Mouse (Mus musculus) erythroblast, adult 5-6 weeks (primary cell): ENCODE results near the gene Ndufs2. TPM values are rescaled to one million over a fixed set of nuclear protein-coding genes. Genes with fewer than 3 reads are reported as not detected.
"Not testable (repeated sequence)": the region's sequence is repeated elsewhere in the genome, so short reads cannot be mapped to it uniquely, and the experiment has no call there.

Experiments
- ATAC-seq: replicated peaks from 2 replicates; pipeline ENCODE4 v1.8.0; 2016; ENCODE audit warnings: moderate number of reproducible peaks, mild to moderate bottlenecking, moderate TSS enrichment, inconsistent platforms; ENCODE audit not compliant: poor library complexity, low FRiP score, severe bottlenecking
- total RNA-seq, 2 experiments: library from RNA; stranded (forward) in 1 of 2; stranded (reverse) in 1 of 2; fragments of 150-400 nt in 1 of 2; fragments of 200-764, 138-1000 nt in 1 of 2; gene quantifications; 2 replicates each; pipeline versions ENCODE4 v1.2.3 to v1.2.4; 2015 to 2017; ENCODE audit warnings: low replicate concordance in 2 of 2

The Ndufs2 gene
- total RNA-seq, 2 experiments from 2014 or later: 62.1 to 78.4 TPM

DNA sequence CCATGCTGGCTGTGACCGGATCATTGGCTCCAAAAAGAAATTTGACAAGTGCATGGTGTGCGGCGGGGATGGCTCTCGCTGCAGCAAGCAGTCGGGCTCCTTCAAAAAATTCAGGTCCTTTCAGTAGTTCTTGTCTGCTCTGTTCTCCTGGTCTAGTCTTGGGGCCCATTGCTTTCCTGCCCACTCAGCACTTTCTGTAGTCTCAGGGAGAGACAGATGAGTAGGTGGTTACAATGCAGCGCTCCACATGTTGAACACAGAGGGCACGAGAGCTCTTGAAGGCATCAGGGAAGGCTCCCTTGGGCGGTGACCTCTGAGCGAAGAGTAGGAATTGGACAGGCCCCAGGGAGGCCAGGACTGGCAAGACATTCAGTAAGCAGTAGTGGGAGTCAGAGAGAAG, 6.6 kb upstream of the Ndufs2 start:
- ATAC-seq: no peak

DNA sequence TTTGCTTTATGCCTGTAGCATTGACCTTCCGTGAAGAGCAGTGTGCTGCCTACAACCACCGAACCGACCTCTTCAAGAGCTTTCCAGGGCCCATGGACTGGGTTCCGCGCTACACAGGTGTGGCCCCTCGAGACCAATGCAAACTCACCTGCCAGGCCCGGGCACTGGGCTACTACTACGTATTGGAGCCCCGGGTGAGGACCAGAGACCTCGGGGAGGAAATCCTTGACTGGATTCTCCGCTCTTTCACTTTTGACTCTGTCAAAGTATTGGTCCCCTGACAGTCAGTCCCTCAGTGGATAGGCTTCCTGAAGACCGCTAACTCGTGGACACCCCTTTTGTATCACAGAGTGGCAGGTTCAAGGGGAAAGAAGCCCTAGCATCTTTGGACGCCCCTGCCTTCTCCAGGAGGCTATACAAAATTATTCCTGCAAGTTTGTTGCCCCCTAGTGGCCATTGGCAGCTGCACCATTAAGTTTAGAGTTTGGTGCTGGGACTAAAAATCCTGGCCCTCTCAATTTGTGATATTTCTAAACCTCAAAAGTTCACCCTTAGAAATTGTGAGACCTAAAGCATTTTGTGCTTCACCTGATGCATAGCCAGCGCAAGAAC, 5.9 kb upstream of the Ndufs2 start:
- ATAC-seq: peak; percentile 70

DNA sequence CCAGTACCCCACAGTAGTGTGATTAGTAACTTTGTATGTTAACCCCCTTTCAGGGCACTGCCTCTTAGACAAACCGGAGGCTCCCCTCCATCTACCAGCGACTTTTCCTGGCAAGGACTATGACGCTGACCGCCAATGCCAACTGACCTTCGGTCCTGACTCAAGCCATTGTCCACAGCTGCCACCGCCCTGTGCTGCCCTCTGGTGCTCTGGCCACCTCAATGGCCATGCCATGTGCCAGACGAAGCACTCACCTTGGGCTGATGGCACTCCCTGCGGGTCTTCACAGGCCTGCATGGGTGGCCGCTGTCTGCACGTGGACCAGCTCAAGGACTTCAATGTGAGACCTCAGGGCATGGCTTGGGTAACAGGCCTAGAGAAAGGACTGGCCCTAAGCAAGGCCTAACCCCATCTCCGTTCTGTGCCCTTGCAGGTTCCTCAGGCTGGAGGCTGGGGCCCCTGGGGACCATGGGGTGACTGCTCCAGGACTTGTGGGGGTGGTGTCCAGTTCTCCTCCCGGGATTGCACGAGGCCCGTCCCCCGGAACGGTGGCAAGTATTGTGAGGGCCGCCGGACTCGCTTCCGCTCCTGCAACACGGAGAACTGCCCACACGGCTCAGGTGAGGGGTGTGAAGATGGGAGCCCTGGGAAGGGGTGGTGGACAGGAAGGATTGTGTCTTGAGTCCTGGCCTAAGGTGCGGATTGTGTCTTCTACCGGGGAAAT, 5.1 kb upstream of the Ndufs2 start:
- no peak for ATAC-seq

DNA sequence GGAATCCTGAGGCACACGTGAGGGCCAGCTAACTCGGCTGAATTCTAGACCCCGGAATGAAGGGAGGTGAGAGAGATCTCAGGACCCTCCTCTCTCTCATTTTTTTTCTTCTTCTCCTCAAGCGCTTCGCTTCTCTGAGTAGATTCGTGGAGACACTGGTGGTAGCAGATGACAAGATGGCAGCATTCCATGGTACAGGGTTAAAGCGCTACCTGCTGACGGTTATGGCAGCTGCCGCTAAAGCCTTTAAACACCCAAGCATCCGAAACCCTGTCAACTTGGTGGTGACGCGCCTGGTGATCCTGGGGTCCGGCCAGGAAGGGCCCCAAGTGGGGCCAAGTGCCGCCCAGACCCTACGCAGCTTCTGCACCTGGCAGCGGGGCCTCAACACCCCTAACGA, 1.2 kb upstream of the Ndufs2 start:
- ATAC-seq: no peak

DNA sequence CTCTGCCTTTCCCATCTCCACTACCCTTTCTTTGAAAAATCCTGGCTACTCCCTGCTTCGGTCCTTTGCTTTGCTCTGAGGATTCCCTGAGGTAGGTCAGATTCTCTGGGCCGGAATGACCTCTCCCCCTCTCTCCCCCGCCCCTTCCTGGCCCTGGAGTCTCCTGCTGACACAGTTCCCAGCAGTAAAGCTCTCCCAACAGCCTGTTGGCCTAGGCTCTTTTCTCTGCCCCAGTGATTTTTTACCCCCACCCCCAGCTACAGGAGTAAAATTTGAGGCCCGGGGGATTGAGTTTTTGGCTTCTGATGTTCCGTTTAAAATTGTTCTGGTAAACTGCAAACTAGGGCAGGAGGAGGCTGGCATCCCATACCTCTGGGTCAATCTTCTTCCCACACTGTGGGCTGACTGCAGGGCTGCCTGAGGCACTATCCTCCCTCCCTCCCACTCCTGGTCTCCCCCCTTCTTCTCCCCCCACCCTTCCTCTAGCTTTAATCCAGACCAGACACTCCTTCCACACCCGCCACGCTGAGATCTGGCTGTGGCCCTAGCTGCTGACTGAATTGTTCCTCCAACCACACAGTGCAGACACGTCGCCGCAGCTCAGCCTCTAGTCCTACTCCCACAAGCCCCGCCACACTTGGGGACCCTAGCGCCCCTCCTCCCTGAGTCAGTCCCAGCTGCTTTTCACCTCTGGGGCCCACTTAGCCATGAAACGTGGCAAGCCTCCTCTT, 571 bp upstream of the Ndufs2 start:
- no peak for ATAC-seq

DNA sequence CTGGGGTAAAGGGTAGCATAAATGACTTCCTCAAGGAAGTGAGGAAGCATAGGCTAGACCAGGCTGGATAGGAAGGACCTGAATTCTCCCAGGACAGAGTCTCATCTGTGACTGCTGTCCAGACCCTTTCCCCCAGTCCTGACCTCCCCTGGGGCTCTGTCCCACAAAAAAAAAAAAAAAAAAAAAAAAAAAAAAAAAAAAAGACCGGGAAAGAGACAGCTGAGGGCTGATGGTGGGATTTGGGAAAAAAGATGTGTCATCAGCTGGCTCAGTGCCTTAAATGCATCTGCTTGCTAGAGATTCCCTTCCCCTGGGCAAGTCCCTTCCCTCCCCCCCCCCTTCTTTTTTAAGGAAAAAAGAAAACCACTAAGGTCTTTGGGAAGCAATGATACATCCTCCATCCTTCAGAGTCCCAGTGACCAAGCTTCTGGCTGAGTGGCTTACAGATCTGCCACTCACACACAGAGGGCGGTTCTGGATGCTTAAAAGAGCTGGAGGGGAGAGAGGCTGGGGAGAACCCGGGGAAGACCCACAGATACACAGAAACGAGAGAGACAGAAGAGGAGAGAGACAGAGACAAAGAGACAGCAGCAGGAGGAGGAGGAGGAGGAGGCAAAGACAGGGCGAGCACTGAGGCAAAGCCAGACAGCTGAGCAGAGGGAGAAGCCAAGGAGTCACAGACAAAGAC, 1.1 kb downstream of the Ndufs2 start, which contains the start of gene Adamts4:
TSS of gene Adamts4 (plus strand) at position 509 of the 688 bp plus-strand sequence.
- ATAC-seq: no peak

DNA sequence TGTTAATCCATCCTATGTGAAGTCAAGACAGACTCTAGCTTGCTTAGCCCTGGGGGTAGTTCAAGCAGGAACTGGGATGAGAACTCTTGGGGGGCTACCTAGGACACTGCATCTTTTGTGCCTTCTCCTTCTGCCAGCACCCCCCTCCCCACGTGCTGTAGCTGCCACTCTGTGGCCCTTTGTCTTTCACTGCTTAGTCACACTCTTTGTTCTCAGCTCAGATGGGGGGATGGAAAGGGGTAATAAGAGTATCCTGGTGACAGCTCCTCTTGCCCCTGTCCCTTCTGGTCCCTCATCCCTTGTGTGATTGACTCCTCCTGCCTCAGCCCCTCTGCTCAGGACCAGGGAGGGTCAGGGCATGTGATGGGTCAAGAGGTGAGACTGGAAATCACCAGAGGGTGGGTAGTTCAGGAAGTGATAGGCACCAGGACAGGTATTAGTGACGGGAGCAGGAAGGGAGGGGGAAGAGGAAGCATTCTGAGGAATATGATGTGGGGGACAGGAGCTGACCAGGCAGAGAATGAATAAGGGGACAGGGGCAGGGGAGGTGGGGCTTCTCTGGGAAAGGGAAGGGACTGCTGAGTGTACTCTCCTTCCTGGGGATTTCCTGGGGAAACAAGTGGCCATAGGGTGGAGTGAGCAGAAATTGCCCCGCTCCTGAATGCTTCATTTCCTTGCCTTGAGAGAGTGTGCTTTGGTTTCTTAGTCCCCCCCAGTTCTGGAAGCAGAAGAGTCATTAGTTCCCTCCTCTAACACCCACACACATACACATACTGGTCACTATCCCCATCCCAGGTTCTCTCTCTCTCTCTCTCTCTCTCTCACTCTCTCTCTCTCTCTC, 2.6 kb downstream of the Ndufs2 start:
- no peak for ATAC-seq

DNA sequence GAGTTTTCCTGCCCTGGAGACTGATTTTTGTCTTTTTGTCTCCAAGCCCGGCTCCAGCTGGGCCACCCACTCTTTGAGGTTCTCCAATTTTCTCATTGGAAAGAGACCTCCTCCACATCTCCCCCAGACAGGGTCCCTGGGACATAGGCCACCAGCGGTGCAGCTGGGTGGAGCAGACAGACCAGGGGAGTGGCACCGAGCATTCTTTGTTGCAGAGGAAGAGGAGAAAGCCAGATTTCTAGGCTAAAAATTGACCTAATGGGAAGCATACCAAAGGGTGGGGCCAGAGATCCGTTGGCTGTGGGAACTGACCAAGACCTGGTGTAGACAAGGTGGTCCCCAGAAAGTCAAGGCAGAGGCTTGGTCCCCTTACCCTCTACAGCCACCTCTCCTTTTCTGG, 3.3 kb downstream of the Ndufs2 start:
- ATAC-seq: no peak

DNA sequence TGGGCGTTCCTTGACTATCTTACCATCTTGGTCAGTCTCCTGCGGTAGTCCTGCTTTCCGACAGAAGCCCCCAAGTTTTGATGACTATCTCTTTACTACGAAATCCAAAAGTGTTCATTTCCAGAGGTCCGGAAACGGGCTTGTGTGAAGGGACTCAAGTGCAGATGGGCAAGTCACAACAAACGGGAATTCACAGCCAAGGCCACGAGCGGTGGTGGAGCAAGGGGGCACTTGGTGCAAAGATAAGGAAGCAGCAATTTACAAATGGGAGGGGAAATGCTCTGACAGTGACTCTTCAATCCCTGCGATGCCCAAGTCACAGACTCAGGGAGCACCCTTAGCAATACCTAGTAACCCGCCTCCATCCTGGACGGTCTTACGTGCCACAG, 3.7 kb downstream of the Ndufs2 start:
- ATAC-seq: peak; percentile 12

DNA sequence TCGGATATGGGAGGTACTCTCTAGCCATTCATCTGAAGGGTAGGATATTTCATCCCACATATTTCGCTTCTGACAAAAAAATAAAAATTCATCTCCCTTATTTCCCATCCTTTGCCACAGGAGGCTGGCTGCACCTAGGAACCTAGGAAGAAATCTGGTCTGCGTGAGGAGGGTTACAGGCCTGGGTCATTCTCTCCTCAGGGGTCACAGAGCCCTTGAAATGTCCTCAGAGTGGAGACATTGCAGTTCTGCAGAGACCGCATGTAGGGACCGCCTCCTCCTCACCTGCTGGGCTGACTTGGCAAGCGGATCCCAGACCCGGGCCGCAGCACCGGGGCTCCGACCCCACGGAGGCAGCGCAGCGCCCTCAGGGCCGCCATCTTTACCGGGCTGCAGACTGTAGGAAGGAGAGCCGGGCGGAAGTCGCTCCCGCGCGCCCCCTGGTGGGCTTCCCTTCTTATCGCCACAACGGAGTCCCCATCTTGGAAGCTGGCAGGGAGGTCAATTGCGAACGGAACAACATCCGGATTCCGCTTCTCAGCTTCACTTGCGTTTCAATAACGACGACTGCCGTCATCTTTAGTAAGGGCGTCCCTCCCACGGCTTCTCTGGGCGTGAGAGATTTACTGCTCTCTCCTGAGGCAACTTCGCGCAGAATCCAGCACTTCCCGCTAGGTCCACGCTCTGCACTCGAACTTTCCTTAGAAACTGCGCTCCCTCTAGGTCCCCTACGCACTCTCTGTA, 4.3 kb downstream of the Ndufs2 start:
- ATAC-seq: peak; percentile 94

DNA sequence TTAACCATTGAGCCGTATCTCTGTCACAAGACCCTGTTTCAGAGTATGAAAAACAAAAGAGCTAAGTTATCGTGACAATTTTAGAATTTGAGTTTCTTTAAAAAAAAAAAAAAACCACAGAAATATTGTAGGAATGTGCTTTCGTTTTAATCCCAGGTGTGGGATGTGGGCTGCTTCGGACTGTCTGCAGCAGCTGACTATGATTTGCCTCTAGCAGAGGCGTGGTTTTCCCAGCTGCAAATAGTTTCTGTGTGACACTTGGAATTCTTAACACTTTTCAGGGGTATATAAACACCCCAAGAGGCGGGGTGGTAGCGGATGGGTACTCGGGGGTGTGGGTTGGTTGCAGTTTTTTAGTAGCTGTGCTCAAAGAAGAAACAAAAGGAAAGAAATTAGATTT, 5.8 kb downstream of the Ndufs2 start:
- ATAC-seq: no peak

DNA sequence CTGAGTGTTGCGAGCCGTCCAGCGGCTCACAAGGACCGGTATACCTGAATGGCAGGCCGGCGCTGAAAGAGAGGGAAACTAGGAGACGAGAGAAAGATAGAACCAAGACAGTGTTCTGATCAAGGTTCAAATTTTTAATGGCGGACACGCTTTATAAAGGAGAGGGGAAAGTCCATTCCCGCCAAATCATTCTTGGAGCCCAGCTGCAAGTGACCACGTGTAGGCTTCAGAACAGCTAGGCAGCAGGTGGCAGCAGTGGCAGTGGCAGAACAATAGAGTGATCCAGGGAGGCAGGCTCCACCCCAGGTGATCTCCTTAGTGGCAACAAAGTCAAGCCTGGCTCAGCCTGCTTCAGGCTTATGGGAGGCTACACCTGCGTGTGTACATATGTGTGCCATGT, 9.2 kb downstream of the Ndufs2 start:
- not testable (repeated sequence) for ATAC-seq

DNA sequence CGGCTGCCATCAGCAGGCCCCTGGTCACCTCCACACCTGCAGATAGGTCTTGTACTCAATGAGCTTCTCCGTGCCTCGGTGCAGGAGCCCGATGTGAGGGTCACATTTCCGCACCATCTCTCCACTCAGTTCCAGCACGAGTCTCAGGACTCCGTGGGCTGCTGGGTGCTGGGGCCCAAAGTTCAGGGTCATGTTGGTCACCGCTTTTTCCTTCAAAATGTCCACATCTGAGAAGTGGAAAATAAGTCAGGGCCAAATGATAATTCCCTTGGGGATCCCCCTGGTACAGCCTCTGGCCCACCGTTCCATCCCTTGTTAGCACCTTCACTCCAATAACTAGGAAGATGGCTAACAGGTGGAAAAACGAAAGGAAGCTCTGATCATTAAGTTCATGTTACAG, 10.3 kb downstream of the Ndufs2 start:
- no peak for ATAC-seq

DNA sequence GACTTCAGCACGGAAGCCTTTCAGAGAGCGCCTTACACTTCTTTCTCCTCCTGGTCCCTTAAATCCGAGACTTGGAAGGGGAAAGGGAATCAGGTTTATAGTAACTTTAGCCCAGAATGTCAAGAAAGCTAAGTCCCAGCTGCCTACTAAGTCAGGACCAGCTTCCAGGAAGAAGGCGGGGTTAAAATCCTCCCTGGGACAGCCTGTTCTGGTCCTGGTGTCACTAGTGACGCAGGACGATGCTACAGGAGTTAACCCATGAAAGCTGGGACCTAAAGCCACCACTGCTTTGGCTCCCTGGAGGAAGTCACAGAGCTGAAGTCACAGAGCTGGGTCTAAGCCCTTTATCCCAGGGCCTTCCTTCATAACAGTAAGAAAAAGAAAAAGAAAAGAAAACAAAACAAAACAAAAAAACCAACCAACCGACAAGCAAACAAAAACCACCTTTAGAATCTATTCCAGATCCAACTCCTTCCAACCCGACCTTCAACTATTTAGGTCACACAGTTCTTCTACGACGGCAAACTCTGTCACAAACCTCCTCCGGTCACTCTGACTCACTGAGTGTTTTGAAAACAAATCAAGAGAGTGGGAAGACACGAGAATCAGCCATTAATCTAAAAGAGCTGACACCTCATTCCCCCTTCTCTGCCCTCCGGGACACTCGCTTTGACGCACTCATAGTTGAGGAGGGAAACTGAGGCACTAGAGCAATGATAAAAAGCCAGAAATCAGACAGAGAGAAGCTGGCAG, 11.0 kb downstream of the Ndufs2 start:
- no peak for ATAC-seq

DNA sequence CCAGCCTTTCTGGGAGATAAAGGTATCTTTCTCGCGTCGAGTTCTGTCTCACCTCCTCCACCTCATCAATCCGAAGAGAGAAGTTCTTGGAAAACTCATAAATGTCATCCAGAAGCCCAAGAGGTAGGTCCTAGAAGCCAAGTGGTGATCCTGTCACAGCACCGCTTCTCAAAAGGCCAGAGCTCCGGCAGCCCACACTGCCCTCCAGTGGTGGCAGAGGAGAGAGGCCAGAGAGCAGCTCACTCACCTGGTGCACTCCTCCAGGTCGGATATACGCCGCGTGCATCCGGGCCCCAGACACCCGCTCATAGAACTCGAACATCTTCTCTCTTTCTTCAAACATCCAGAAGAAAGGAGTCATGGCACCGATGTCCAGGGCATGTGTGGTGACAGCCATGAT, 12.7 kb downstream of the Ndufs2 start:
- peak; percentile 87 for ATAC-seq

DNA sequence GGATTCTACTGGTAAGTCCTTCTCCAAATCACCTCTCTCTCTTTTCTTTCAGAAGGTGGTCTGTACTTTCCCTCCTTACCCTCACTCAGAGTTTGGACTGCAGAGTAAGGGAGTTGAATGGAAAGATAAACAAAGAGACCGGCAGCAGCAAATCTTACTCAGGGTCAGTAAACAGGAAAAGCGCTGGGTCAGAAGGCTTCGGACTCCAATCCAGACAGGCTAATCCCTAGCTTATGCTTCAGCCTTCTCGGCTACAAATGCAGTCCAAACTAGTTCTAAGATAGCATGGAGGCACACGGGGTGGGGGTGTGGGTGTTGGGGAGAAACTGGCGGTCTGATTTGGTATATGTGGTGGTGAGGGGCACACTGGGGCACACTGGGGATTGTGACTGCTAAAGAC, 13.8 kb downstream of the Ndufs2 start:
- no peak for ATAC-seq

DNA sequence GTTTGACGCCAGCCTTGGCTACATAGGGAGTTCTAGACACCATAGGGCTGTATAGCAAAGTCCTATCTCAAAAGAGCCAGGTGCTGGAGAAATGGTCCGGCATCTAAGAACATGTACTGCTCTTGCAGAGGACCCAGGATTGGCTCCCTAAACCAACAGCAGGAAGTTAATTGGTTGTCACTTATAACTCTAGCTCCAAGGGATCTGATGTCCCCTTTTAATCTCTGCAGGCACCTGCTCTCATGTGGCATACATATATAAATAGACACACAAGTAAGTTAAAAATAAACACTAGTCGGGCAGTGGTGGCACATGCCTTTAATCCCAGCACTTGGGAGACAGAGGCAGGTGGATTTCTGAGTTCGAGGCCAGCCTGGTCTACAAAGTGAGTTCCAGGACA, 15.4 kb downstream of the Ndufs2 start:
- ATAC-seq: no peak

DNA sequence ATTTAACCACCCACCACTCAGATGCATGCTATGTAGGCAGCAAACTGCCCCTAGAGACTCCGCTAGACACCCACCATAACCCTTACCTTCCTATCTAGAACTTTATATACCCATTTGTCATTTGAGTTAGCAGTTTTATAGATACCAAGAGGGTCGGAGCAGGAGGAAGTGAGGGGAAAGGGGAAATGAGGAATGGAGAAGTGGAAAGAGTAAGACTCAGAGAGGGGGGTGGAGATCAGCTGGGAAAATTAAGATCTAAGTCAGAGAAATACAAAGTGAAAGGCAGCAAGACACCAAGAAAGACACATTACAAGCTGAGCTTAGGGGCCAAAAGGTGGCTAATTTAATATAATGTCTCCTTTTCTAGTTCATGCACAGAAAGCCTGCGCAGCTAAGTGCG, 16.6 kb downstream of the Ndufs2 start:
- no peak for ATAC-seq
